Mouse (Mus musculus): ENCODE results near the gene Zkscan16.

DNA sequence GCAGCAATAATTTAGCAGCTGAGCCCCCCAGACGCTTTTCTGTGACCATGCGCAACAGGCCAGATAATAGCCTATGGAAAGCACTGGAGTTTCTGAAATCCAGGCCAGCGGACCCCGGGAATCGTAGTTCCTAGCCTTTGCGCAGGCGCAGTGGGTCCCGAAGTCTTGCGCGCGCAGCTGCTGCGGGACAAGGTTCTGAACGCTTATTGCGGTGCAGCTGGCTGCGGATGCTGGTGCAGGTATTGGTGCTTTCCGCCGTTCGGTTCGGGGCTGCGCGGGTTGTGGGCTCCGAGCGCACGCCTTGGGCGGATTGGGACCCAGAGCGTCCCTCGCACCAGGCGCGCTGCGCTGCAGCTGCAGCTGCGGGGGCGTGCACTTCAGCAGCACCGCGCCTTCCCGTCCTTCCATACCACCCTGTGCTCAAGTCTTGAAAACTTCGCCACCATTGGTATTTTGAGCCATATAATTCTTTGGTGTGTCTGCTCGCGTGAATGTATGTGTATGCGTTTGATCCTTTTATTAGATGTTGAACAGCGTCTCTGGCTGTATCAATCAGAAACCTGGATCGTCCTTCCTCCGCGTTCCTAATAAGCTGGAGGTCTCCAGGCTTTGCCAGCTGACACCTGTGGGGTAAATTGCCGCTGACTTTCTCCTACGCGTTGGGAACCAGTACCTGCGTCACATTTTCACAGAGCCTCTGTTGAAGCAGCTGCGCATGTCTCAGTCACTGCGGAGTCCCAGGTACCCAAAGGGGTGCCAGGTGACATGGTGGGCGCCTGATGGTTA is at the start of gene Zkscan16:
- TF ChIP-seq CTCF (IDR thresholded peaks at IDR 0.05) (no peak), EP300 (IDR thresholded peaks at IDR 0.05) (no peak)
